Mouse (Mus musculus) CH12.LX (cell line): Measurements from ENCODE around the gene Prkg2. TPM values are rescaled to one million over a fixed set of nuclear protein-coding genes. Genes with fewer than 3 reads are reported as not detected.

Experiments
- DNase-seq: peaks from one replicate; pipeline ENCODE4 v3.0.0-alpha.2; 2013; ENCODE audit errors: extremely low read depth
- H3K27ac ChIP-seq: 2 replicates; pipeline ENCODE4 v1.5.1; 2012; ENCODE audit warnings: low read depth, mild to moderate bottlenecking, control low read depth, moderate library complexity; ENCODE audit not compliant: insufficient read depth
- H3K27me3 ChIP-seq: replicated peaks from 2 replicates; pipeline ENCODE3; 2012; ENCODE audit warnings: inconsistent platforms
- H3K36me3 ChIP-seq, 2 experiments: replicated peaks in 1 of 2; 2 replicates each; pipeline versions ENCODE3 to v1.6.1; 2012; ENCODE audit warnings: inconsistent platforms in 1 of 2, low read length in 1 of 2, mild to moderate bottlenecking in 1 of 2, mixed read lengths in 1 of 2, moderate library complexity in 1 of 2; ENCODE audit not compliant: control insufficient read depth in 1 of 2, insufficient read depth in 1 of 2
- H3K4me1 ChIP-seq, 2 experiments: 2 replicates each; pipeline ENCODE4 v1.6.1; 2012; ENCODE audit warnings: inconsistent platforms in 1 of 2, moderate library complexity in 1 of 2; ENCODE audit not compliant: insufficient read depth in 2 of 2, control insufficient read depth in 1 of 2
- H3K4me2 ChIP-seq: 2 replicates; pipeline ENCODE4 v1.6.1; 2012; ENCODE audit warnings: low read depth, mild to moderate bottlenecking, control low read depth; ENCODE audit not compliant: poor library complexity, insufficient read depth, severe bottlenecking
- H3K4me3 ChIP-seq, 3 experiments: fragments of 150-350 bp in 1 of 3; sonication (generic) in 1 of 3; replicated peaks in 1 of 3; 2 replicates each; pipeline versions ENCODE3 to v1.5.1; 2011 to 2012; ENCODE audit warnings: low read depth in 2 of 3, low read length in 2 of 3, mild to moderate bottlenecking in 2 of 3, moderate library complexity in 2 of 3, control low read depth in 1 of 3, improper control_type of control experiment in 1 of 3, inconsistent platforms in 1 of 3, mixed read lengths in 1 of 3; ENCODE audit not compliant: poor library complexity in 1 of 3
- H3K79me2 ChIP-seq: replicated peaks from 2 replicates; pipeline ENCODE4 v1.6.1; 2012; ENCODE audit warnings: mild to moderate bottlenecking, moderate library complexity; ENCODE audit not compliant: control insufficient read depth, poor library complexity, insufficient read depth, severe bottlenecking; ENCODE audit errors: extremely low read depth
- H3K9ac ChIP-seq: 2 replicates; pipeline ENCODE4 v1.6.1; 2012; ENCODE audit warnings: low read depth, mild to moderate bottlenecking, control low read depth, moderate library complexity; ENCODE audit not compliant: insufficient read depth
- H3K9me3 ChIP-seq: replicated peaks from 2 replicates; pipeline ENCODE3; 2012; ENCODE audit warnings: low read length, inconsistent platforms, mixed read lengths
- CHD1 ChIP-seq: IDR thresholded peaks from 2 replicates; pipeline ENCODE4 v1.6.1; 2012; ENCODE audit warnings: low read depth, low read length, improper control_type of control experiment, inconsistent platforms
- CHD2 ChIP-seq: IDR thresholded peaks from 2 replicates; pipeline ENCODE4 v1.6.1; 2011; ENCODE audit warnings: low read length, improper control_type of control experiment
- CTCF ChIP-seq, 2 experiments: IDR thresholded peaks in 1 of 2; conservative IDR thresholded peaks in 1 of 2; 2 replicates each; pipeline ENCODE4 v1.5.1; 2011 to 2012; ENCODE audit warnings: low read depth in 2 of 2, low read length in 2 of 2, improper control_type of control experiment in 1 of 2, inconsistent platforms in 1 of 2, mild to moderate bottlenecking in 1 of 2, moderate library complexity in 1 of 2
- E2F4 ChIP-seq: IDR thresholded peaks from 2 replicates; pipeline ENCODE4 v1.6.1; 2011; ENCODE audit warnings: low read depth, low read length, improper control_type of control experiment; ENCODE audit not compliant: insufficient replicate concordance
- EP300 ChIP-seq: IDR thresholded peaks from 2 replicates; pipeline ENCODE4 v1.6.1; 2011; ENCODE audit warnings: low read length, improper control_type of control experiment
- GABPA ChIP-seq: IDR thresholded peaks from 2 replicates; pipeline ENCODE4 v1.6.1; 2012; ENCODE audit warnings: low read depth, low read length, improper control_type of control experiment, inconsistent platforms; ENCODE audit not compliant: insufficient replicate concordance
- IRF4 ChIP-seq: IDR thresholded peaks from 2 replicates; pipeline ENCODE4 v1.6.1; 2014; ENCODE audit warnings: low read depth, mild to moderate bottlenecking, inconsistent platforms, low read length, improper control_type of control experiment
- JUN ChIP-seq: IDR thresholded peaks from 2 replicates; pipeline ENCODE4 v1.6.1; 2011; ENCODE audit warnings: low read depth, mild to moderate bottlenecking, low read length, improper control_type of control experiment, moderate library complexity; ENCODE audit not compliant: insufficient read depth
- NELFE ChIP-seq: IDR thresholded peaks from 2 replicates; pipeline ENCODE4 v1.6.1; 2011; ENCODE audit warnings: low read depth, low read length, improper control_type of control experiment
- POLR2AphosphoS2 ChIP-seq: IDR thresholded peaks from 2 replicates; pipeline ENCODE4 v1.6.1; 2011; ENCODE audit warnings: low read depth, low read length, improper control_type of control experiment
- RAD21 ChIP-seq: IDR thresholded peaks from 2 replicates; pipeline ENCODE4 v1.6.1; 2011; ENCODE audit warnings: low read depth, mild to moderate bottlenecking, low read length, improper control_type of control experiment, moderate library complexity
- RCOR1 ChIP-seq: conservative IDR thresholded peaks from 2 replicates; pipeline ENCODE4 v1.6.1; 2012; ENCODE audit warnings: low read depth, mild to moderate bottlenecking, inconsistent platforms, low read length, improper control_type of control experiment
- TBP ChIP-seq: conservative IDR thresholded peaks from 2 replicates; pipeline ENCODE4 v1.6.1; 2011; ENCODE audit warnings: low read depth, low read length, improper control_type of control experiment
- ZC3H11A ChIP-seq: IDR thresholded peaks from 2 replicates; pipeline ENCODE4 v1.6.1; 2012; ENCODE audit warnings: low read depth, mild to moderate bottlenecking, inconsistent platforms, low read length, improper control_type of control experiment
- dilution Hi-C: fragments of 300-500 bp; cut with MboI; formaldehyde crosslinking; loops from 2 replicates; pipeline ENCODE4 v1.14.3; 2020; ENCODE audit warnings: low sequenced_read_pairs; ENCODE audit not compliant: extremely low pct_unique_long_range_greater_than_20kb, extremely low pct_ligation_motif_present
- in situ Hi-C: fragments of 300-500 bp; cut with MboI; formaldehyde crosslinking; loops from 3 replicates; pipeline ENCODE4 v1.14.3; 2019; ENCODE audit warnings: low sequenced_read_pairs, low pct_ligation_motif_present, low pct_unique_long_range_greater_than_20kb, mixed read lengths
- polyA plus RNA-seq: library from polyadenylated mRNA; unstranded; fragments of >175 nt; gene quantifications from 2 replicates; pipeline ENCODE4 v1.2.1, GENCODE M21; 2012; ENCODE audit warnings: low read depth; ENCODE audit not compliant: insufficient read length
- total RNA-seq, 2 experiments: library from RNA; depleted of rRNA; stranded (reverse); fragments of 300-350 nt in 1 of 2; fragments of >200 nt in 1 of 2; gene quantifications; 2 replicates each; pipeline ENCODE4 v1.2.3; 2012 to 2014

Prkg2 gene
- total RNA-seq (2012; rRNA removed) (0.04 TPM in 1 of 2 replicates, not detected in the other), total RNA-seq (2014; rRNA removed) (not detected in 2 replicates), polyA plus RNA-seq (not detected in 2 replicates)

DNA sequence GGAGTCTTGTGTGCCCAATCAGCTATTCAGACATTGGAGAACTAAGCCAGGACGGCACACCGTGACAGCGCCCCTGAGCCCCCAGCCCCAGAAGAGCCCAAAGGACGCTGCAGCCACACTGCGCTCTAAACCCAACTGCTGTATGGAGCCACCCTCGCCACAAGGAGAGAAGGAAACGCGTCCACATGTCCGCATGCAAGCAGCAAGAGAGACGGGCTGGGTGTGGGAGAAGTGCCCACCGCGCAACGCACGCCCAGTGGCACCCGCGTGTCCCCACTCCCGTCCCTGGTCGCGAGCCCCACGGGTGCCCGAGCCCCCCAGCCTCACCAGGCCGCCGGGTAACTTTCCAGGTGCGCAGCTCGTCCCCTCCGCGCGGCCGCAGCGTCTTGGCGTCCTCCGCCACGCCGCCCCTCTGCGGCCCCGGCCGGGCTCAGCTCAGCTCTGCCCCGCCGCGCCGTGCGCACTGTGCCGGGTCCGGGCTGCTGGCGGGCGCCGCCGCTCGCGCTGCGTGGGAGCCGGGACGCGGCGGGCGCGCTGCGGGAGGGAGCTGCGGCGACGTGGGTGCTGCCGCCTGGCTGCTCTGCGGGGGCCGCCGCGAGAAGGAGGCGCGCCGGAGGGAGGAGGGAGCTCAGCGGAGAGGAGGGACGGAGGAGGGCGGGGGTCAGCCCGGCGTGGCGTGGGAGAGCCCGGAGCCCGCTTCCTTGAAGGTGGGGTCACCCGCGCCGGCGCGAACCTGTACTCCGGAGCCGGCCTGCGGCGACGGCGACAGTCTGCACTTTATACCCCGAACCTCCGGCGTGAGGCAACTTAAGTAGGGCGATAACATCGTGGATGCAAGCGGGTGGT lies at the start of gene Prkg2:
Prkg2 (minus strand) TSS at position 756 of the 846 bp plus-strand sequence.
- Histone ChIP-seq H3K9ac (no peak within 1 kb of the TSS), H3K4me2 (no peak within 1 kb of the TSS), H3K27ac (no peak within 1 kb of the TSS), H3K9me3 (no peaks in the 10 kb centered on the region), H3K4me1 (no peaks in the 10 kb centered on the region), H3K79me2 (no peaks in the 10 kb centered on the region), H3K27me3 (no peaks in the 10 kb centered on the region), H3K36me3 (no peaks in the 10 kb centered on the region), H3K4me3 (no peak within 1 kb of the TSS)
- DNase-seq = no peak
- dilution Hi-C loops = no loop called here
- in situ Hi-C loops = no loop called here
- TF ChIP-seq CHD2 (no peak), EP300 (no peak), NELFE (no peak), RAD21 (no peak), CHD1 (no peak), ZC3H11A (no peak), JUN (no peak), RCOR1 (no peak), TBP (no peak), GABPA (no peak), CTCF (conservative IDR thresholded peaks at IDR 0.05 in 1 of 2, IDR thresholded peaks at IDR 0.05 in 1 of 2; ENCODE audit: low read depth in 2 of 2, low read length in 2 of 2) (no peak), E2F4 (no peak)

- Histone ChIP-seq H3K4me2 (no peak overlapping the region), H3K79me2 (no peaks in the 10 kb centered on the region), H3K27me3 (no peaks in the 10 kb centered on the region), H3K9ac (no peak overlapping the region), H3K4me1 (no peaks in the 10 kb centered on the region), H3K4me3 (no peak overlapping the region), H3K36me3 (no peaks in the 10 kb centered on the region), H3K27ac (no peak overlapping the region), H3K9me3 (no peaks in the 10 kb centered on the region)
- TF ChIP-seq POLR2AphosphoS2 = no peak
- no peak for TF ChIP-seq IRF4
- TF ChIP-seq EP300 = no peak
- no peak for DNase-seq
- dilution Hi-C loops = no loop called here
- in situ Hi-C loops = no loop called here
Observed at GRCm38 (mm10) chr5:99083955-99084354, 46.8 kb upstream of the Prkg2 start.
